Mouse (Mus musculus) adrenal gland, adult 18-20 months (tissue): Measurements from ENCODE around the gene Timmdc1. TPM values are rescaled to one million over a fixed set of nuclear protein-coding genes. Genes with fewer than 3 reads are reported as not detected.

Experiments
- DNase-seq, 2 experiments: peaks; one replicate each; pipeline ENCODE4 v3.0.0; 2021 to 2022; ENCODE audit warnings: low spot score in 2 of 2
- long read RNA-seq, 2 experiments: library from polyadenylated mRNA; stranded (forward); transcript quantifications; one replicate each; pipeline ENCODE4 v2.0.0; 2021
- total RNA-seq, 2 experiments: library from RNA; stranded (reverse); gene quantifications; 1 replicate in 1 of 2; 2 replicates in 1 of 2; pipeline ENCODE4 v1.2.3; 2021

Timmdc1 gene
- total RNA-seq = 10 to 100 TPM; 43.9 to 51.5 TPM
- long read RNA-seq, experiment 1, transcript Timmdc1-201 (7 exons, 1,573 nt) = major isoform, 5 of 11 reads
- long read RNA-seq, experiment 1, partial matches to known transcripts = 1 of 11 reads
- long read RNA-seq, experiment 1, other reads (novel, unspliced or antisense) = 5 of 11 reads
- long read RNA-seq, experiment 2, transcript Timmdc1-201 (7 exons, 1,573 nt) = major isoform, 31 of 33 reads
- long read RNA-seq, experiment 2, partial matches to known transcripts = 1 of 33 reads
- long read RNA-seq, experiment 2, other reads (novel, unspliced or antisense) = 1 of 33 reads

GRCm38 (mm10) chr16:38522129-38523084 lies at the start of gene Timmdc1:
Timmdc1 (minus strand) TSS chr16:38522663.
- DNase-seq = peak; percentile 93 to 94

DNA sequence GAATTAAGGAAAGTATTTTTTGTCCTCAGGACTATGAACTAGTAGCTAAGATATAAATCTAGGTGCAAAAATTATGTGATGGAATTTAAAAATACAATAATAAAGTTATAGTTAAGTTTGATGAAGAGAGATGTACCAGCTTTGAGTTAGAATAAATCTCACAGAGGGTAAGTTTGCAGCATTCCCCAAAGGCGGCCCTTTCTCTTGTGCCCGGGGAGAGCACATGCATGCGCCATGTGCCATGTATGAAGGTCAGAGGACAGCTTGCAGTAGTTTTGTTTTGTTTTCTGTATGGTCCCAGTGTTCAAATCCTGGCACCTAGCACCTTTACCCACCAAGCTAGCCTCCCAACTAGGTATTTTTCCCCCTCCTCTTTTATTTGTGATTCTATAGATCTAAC lies 49.0 kb upstream of the Timmdc1 start:
- no peak for DNase-seq

- DNase-seq = peak in 1 of 2 experiments; percentile 22
These were observed 45.7 kb upstream of the Timmdc1 start for GRCm38 (mm10) chr16:38568192-38568591.

- no peak for DNase-seq
These were observed 41.1 kb upstream of the Timmdc1 start for GRCm38 (mm10) chr16:38563516-38563915.

GRCm38 (mm10) chr16:38562968-38563327 lies 40.5 kb upstream of the Timmdc1 start:
- no peak for DNase-seq

GRCm38 (mm10) chr16:38562131-38562967 lies 39.9 kb upstream of the Timmdc1 start:
- peak; percentile 96 to 97 for DNase-seq

DNA sequence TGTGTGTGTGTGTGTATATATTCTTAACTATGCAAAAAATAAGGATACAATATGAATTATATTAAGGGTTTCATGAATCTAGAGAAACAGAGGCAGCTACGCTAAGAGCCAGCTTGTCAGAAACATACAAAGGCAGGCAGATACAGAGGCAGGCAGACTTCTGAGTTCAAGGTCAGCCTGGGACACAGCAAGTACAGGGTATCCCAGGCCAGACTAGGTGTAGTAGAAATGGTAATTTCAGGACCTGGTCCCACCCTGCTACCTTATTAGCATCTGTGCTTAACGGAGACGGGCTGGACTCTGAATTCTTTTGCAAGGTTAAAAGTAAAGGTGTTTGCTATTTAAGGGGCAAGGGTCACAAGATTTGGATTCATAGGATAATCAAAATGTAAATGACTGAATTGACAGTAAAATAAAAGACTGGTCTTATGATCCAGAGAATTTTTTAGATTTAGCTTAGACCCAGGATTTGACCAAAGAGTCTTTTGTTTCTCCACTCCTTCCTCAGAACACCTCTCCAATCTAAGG lies 35.8 kb upstream of the Timmdc1 start, which contains the start of gene Tmem39a:
TSS of gene Tmem39a (plus strand) at position 478 of the 528 bp plus-strand sequence.
- no peak for DNase-seq

- no peak for DNase-seq
These were observed 33.5 kb upstream of the Timmdc1 start for GRCm38 (mm10) chr16:38555988-38556387.

- peak; percentile 74 for DNase-seq
These were observed 27.3 kb upstream of the Timmdc1 start, which contains the start of gene Poglut1 for GRCm38 (mm10) chr16:38549479-38550396. Poglut1 (minus strand) TSS chr16:38550258.

DNA sequence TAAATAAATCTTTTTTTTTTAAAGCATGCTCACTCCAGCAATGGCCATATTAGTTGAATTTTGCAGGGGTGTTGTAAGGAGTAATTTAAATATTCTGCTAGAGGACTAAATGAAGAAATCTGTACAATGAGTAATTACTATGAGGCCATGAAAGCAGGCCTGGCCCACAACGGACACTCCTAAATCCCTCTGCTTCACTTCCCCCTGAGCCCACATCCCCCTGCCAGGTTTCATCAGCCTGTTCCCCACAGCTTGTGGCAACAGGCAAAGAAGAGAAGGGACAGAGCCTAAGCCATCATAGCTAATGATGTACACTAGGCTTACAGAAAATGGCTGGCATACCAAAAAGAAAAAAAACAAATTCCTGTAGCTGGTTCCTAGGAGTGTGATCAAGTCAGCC lies 25.5 kb upstream of the Timmdc1 start:
- no peak for DNase-seq

GRCm38 (mm10) chr16:38538716-38539380 lies 16.4 kb upstream of the Timmdc1 start:
- DNase-seq = no peak

GRCm38 (mm10) chr16:38536544-38537146 lies 14.2 kb upstream of the Timmdc1 start:
- peak; percentile 65 to 73 for DNase-seq

- DNase-seq = no peak
These were observed 3.8 kb upstream of the Timmdc1 start for GRCm38 (mm10) chr16:38526264-38526663.

- no peak for DNase-seq
These were observed 1.1 kb downstream of the Timmdc1 start for GRCm38 (mm10) chr16:38521211-38521987.

DNA sequence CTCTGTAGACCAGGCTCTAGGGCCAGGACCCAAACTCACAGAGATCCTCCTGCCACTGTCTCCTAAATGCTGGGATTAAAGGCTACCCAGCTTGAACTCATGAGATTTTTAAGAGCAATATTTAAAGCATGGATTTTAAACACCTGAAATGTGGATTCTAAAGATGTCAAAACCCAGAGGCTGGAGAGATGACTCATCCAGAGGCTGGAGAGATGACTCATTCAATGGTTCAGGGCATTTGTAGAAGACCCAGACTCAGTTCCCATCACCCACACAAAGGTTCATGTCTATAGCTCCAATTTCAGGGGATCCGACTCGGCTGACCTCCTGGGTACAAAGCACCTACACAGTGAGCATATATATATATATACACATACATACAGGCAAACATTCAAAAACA lies 3.3 kb downstream of the Timmdc1 start:
- DNase-seq = no peak

GRCm38 (mm10) chr16:38510846-38511245 lies 11.6 kb downstream of the Timmdc1 start:
- no peak for DNase-seq

DNA sequence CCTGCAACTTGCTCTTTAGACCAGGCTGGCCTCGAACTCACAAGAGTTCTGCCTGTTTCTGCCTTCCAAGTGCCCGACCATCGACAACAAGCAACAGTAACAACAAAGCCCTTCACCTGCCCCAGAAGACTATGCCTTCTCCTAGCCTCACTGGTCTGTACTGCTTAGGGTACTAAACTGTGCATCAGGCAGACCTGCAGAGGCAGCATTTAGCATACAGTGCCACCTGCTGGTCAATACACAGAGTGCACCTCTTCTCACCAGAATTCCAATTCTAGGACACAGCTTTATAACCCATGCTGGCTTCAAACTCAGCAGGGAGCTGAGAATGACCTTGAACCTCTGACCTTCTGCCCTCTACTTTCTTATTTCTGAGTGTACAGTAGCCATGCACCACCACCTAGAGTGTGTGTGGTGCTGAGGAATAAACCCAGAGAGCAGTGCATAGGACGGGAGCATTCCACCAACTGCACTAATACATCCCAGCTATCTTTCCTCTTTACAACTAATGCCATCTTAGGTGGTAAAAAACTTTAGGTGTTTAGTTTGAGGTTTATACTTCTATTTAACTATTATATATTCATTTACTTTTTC lies 16.3 kb downstream of the Timmdc1 start:
- peak; percentile 51 to 56 for DNase-seq
